In genomic region chr6:49151465-49151864, GRCm38 (mm10) we compare ENCODE assay signal across 15 mouse cellular contexts.
DNase-seq lines count a peak whose midpoint lies in the region; ATAC-seq and TF ChIP-seq lines count a peak whose summit lies in the region.
"Had no signal": no experiment of that assay in that cellular context is flagged by ENCODE, and none has a peak within 500 bp of the region (broad histone marks: within the 10 kb centered on the region; RNA-seq: fewer than 3 reads in every experiment).

No protein-coding gene starts in this region.

- no peak overlapping the region for H3K4me2 ChIP-seq in hindbrain, embryonic 12.5 days (replicated peaks)
- no peak overlapping the region for H3K4me2 ChIP-seq in midbrain, embryonic 13.5 days (replicated peaks)
- no peak overlapping the region for H3K4me2 ChIP-seq in midbrain, embryonic 11.5 days
- no peak overlapping the region for H3K4me2 ChIP-seq in kidney, postnatal 0 days (ENCODE audit: low read length)
- no peak overlapping the region for H3K4me2 ChIP-seq in stomach, embryonic 16.5 days (ENCODE audit: low read depth, low read length)

- no peak for TF ChIP-seq CTCF in kidney, postnatal 0 days (IDR thresholded peaks at IDR 0.05; ENCODE audit: low read depth)

- no peak overlapping the region for H3K9ac ChIP-seq in hindbrain, embryonic 12.5 days
- no peak overlapping the region for H3K9ac ChIP-seq in midbrain, embryonic 13.5 days (replicated peaks)
- no peak overlapping the region for H3K9ac ChIP-seq in midbrain, embryonic 11.5 days (ENCODE audit: low read length)
- no peak overlapping the region for H3K9ac ChIP-seq in kidney, postnatal 0 days (ENCODE audit: low read depth, low read length)
- H3K9ac ChIP-seq in stomach, embryonic 16.5 days (ENCODE audit: low read length) = no peak overlapping the region

- DNase-seq in hindbrain, embryonic 10.5 days (ENCODE audit: low spot score) = no peak
- DNase-seq in midbrain, embryonic 11.5 days (ENCODE audit: low spot score, missing footprints) = no peak
- no peak for DNase-seq in kidney, postnatal 0 days (ENCODE audit: low spot score)
- DNase-seq in cerebellum, adult 11 months = no peak
- DNase-seq in layer of hippocampus, adult 9-11 months = no peak
- DNase-seq: B cell, adult 2 months; cerebellum, adult 18-20 months; heart, adult 18-20 months; lung, adult 18-20 months; right cerebral cortex, adult 18-20 months; thymus, postnatal 25 days had no signal

- H3K36me3 ChIP-seq in hindbrain, embryonic 12.5 days = no peaks in the 10 kb centered on the region; the same call in 1 of the 2 replicates
- peaks cover 3% of the 10 kb centered on the region; the same call in 1 of the 2 replicates for H3K36me3 ChIP-seq in hindbrain, embryonic 10.5 days
- H3K36me3 ChIP-seq in midbrain, embryonic 13.5 days = no peaks in the 10 kb centered on the region
- no peaks in the 10 kb centered on the region for H3K36me3 ChIP-seq in midbrain, embryonic 11.5 days (ENCODE audit: control insufficient read depth, insufficient read depth, low read length)
- H3K36me3 ChIP-seq in kidney, postnatal 0 days (ENCODE audit: insufficient read depth, low read length) = no peaks in the 10 kb centered on the region
- H3K36me3 ChIP-seq in stomach, embryonic 16.5 days (ENCODE audit: control insufficient read depth, insufficient read depth, low read length) = no peaks in the 10 kb centered on the region

- no peak for ATAC-seq in hindbrain, embryonic 12.5 days (ENCODE audit: low FRiP score)
- 0 out of 2 replicates have a peak, but pooled peaks have one; percentile 20 for ATAC-seq in midbrain, embryonic 13.5 days
- no peak for ATAC-seq in midbrain, embryonic 11.5 days (ENCODE audit: low FRiP score)
- no peak for ATAC-seq in kidney, postnatal 0 days (replicated peaks; ENCODE audit: low FRiP score, low read depth)
- ATAC-seq in stomach, embryonic 16.5 days (ENCODE audit: insufficient read depth, low FRiP score) = no peak

- peak overlapping the region; percentile 44; the same call in 1 of the 2 replicates for H3K27ac ChIP-seq in hindbrain, embryonic 12.5 days
- no peak overlapping the region for H3K27ac ChIP-seq in hindbrain, embryonic 10.5 days
- no peak overlapping the region for H3K27ac ChIP-seq in midbrain, embryonic 13.5 days
- no peak overlapping the region for H3K27ac ChIP-seq in midbrain, embryonic 11.5 days (ENCODE audit: low read depth, low read length)
- peak overlapping the region; percentile 86; the same call in 1 of the 2 replicates for H3K27ac ChIP-seq in kidney, postnatal 0 days
- H3K27ac ChIP-seq in stomach, embryonic 16.5 days (ENCODE audit: low read length) = peak overlapping the region; percentile 75

- WGBS in hindbrain, embryonic 12.5 days = 71% methylated on average over 4 of the region's 4 CpGs
- WGBS in hindbrain, embryonic 10.5 days = 81% methylated on average over 4 of the region's 4 CpGs
- WGBS in midbrain, embryonic 13.5 days = 45% methylated on average over 4 of the region's 4 CpGs
- 57% methylated on average over 4 of the region's 4 CpGs for WGBS in midbrain, embryonic 11.5 days
- WGBS in kidney, postnatal 0 days = 69% methylated on average over 4 of the region's 4 CpGs
- WGBS in stomach, embryonic 16.5 days = 69% methylated on average over 4 of the region's 4 CpGs

- H3K4me3 ChIP-seq in hindbrain, embryonic 12.5 days = no peak overlapping the region
- H3K4me3 ChIP-seq in hindbrain, embryonic 10.5 days = no peak overlapping the region
- H3K4me3 ChIP-seq in midbrain, embryonic 13.5 days (replicated peaks) = no peak overlapping the region
- no peak overlapping the region for H3K4me3 ChIP-seq in midbrain, embryonic 11.5 days (ENCODE audit: low read depth, low read length)
- no peak overlapping the region for H3K4me3 ChIP-seq in kidney, postnatal 0 days (replicated peaks; ENCODE audit: low read depth, low read length)
- no peak overlapping the region for H3K4me3 ChIP-seq in stomach, embryonic 16.5 days (replicated peaks; ENCODE audit: low read length)

- H3K9me3 ChIP-seq in hindbrain, embryonic 12.5 days (replicated peaks) = no peaks in the 10 kb centered on the region
- H3K9me3 ChIP-seq in hindbrain, embryonic 10.5 days = no peaks in the 10 kb centered on the region
- no peaks in the 10 kb centered on the region for H3K9me3 ChIP-seq in midbrain, embryonic 13.5 days
- H3K9me3 ChIP-seq in midbrain, embryonic 11.5 days (ENCODE audit: control insufficient read depth, low read length) = no peaks in the 10 kb centered on the region
- no peaks in the 10 kb centered on the region for H3K9me3 ChIP-seq in kidney, postnatal 0 days (replicated peaks; ENCODE audit: low read length)
- no peaks in the 10 kb centered on the region for H3K9me3 ChIP-seq in stomach, embryonic 16.5 days (replicated peaks; ENCODE audit: control insufficient read depth, low read length)
- H3K9me3 ChIP-seq: G1E had no signal

- H3K27me3 ChIP-seq in hindbrain, embryonic 12.5 days = no peaks in the 10 kb centered on the region
- no peaks in the 10 kb centered on the region for H3K27me3 ChIP-seq in hindbrain, embryonic 10.5 days (ENCODE audit: insufficient read depth, poor library complexity, severe bottlenecking)
- no peaks in the 10 kb centered on the region for H3K27me3 ChIP-seq in midbrain, embryonic 13.5 days
- no peaks in the 10 kb centered on the region for H3K27me3 ChIP-seq in midbrain, embryonic 11.5 days (ENCODE audit: control insufficient read depth, insufficient read depth, low read length)
- H3K27me3 ChIP-seq in kidney, postnatal 0 days (ENCODE audit: insufficient read depth, low read length) = no peaks in the 10 kb centered on the region
- no peaks in the 10 kb centered on the region for H3K27me3 ChIP-seq in stomach, embryonic 16.5 days (ENCODE audit: control insufficient read depth, insufficient read depth, low read length)

- H3K4me1 ChIP-seq in hindbrain, embryonic 12.5 days = peaks cover 10% of the 10 kb centered on the region
- H3K4me1 ChIP-seq in hindbrain, embryonic 10.5 days (replicated peaks) = peaks cover 10% of the 10 kb centered on the region
- H3K4me1 ChIP-seq in midbrain, embryonic 13.5 days (replicated peaks) = peaks cover 27% of the 10 kb centered on the region
- peaks cover 3% of the 10 kb centered on the region; the same call in 1 of the 2 replicates for H3K4me1 ChIP-seq in midbrain, embryonic 11.5 days (ENCODE audit: control insufficient read depth, insufficient read depth, low read length)
- no peaks in the 10 kb centered on the region; the same call in 1 of the 2 replicates for H3K4me1 ChIP-seq in kidney, postnatal 0 days (replicated peaks; ENCODE audit: insufficient read depth, low read length)
- peaks cover 32% of the 10 kb centered on the region for H3K4me1 ChIP-seq in stomach, embryonic 16.5 days (ENCODE audit: control insufficient read depth, insufficient read depth, low read length)

Comparison
In these comparisons a context has a peak if more than half of its experiments do, and no peak if none do; other contexts are left out.
1. H3K27ac ChIP-seq: peak in hindbrain, embryonic 12.5 days (single experiment), kidney, postnatal 0 days (single experiment) and stomach, embryonic 16.5 days (single experiment); none in hindbrain, embryonic 10.5 days (single experiment), midbrain, embryonic 13.5 days (single experiment) and midbrain, embryonic 11.5 days (single experiment).